In genomic region chr3:140716896-140717295, GRCm38 (mm10) we compare ENCODE assay signal across 28 mouse cellular contexts.
"Had no signal": no experiment of that assay in that cellular context is flagged by ENCODE, and none has a peak within 500 bp of the region (broad histone marks: within the 10 kb centered on the region; RNA-seq: fewer than 3 reads in every experiment).

No protein-coding gene starts in this region.

- H3K9ac ChIP-seq: heart, embryonic 12.5 days; hindbrain, embryonic 12.5 days; hindbrain, embryonic 14.5 days; intestine, embryonic 15.5 days; limb, embryonic 12.5 days; liver, embryonic 13.5 days had no signal

- H3K36me3 ChIP-seq: heart, embryonic 10.5 days; heart, embryonic 12.5 days; hindbrain, embryonic 10.5 days; hindbrain, embryonic 12.5 days; intestine, embryonic 15.5 days; limb, embryonic 10.5 days; limb, embryonic 12.5 days; liver, embryonic 13.5 days had no signal

- DNase-seq: gastrocnemius, adult 2 months; gastrocnemius, postnatal 14 days; gastrocnemius, postnatal 36 days; heart, adult 11 months; heart, adult 2 months; heart, postnatal 10 days; heart, postnatal 4 days; kidney, adult 18-20 months; kidney, adult 8-10 months; kidney, postnatal 10 days; kidney, postnatal 25 days; kidney, postnatal 4 days; liver; liver, embryonic 13.5 days had no signal

- H3K9me3 ChIP-seq: heart, embryonic 10.5 days; heart, embryonic 12.5 days; hindbrain, embryonic 10.5 days; hindbrain, embryonic 12.5 days; intestine, embryonic 15.5 days; limb, embryonic 10.5 days; limb, embryonic 12.5 days; liver, embryonic 13.5 days had no signal

- H3K27ac ChIP-seq: gastrocnemius, adult 2 months; heart, adult 2 months; heart, embryonic 10.5 days; hindbrain, embryonic 10.5 days; hindbrain, embryonic 12.5 days; hindbrain, embryonic 14.5 days; intestine, embryonic 15.5 days; layer of hippocampus, adult 2 months; left cerebral cortex, adult 2 months; limb, embryonic 10.5 days; limb, embryonic 12.5 days; liver, embryonic 13.5 days had no signal

- ATAC-seq: hindbrain, embryonic 16.5 days; inflammation-experienced regulatory T-cells, adult 6 months; intestine, embryonic 15.5 days; intestine, postnatal 0 days had no signal

- H3K4me3 ChIP-seq: gastrocnemius, adult 2 months; heart, adult 2 months; heart, embryonic 10.5 days; heart, embryonic 12.5 days; hindbrain, embryonic 10.5 days; hindbrain, embryonic 12.5 days; intestine, embryonic 15.5 days; layer of hippocampus, adult 2 months; left cerebral cortex, adult 2 months; limb, embryonic 10.5 days; limb, embryonic 12.5 days; liver, embryonic 13.5 days had no signal

- H3K27me3 ChIP-seq: heart, embryonic 12.5 days; hindbrain, embryonic 12.5 days; intestine, embryonic 15.5 days; limb, embryonic 12.5 days; liver, embryonic 13.5 days had no signal

- H3K4me2 ChIP-seq: heart, embryonic 12.5 days; hindbrain, embryonic 12.5 days; hindbrain, embryonic 14.5 days; intestine, embryonic 15.5 days; limb, embryonic 12.5 days; liver, embryonic 11.5 days; liver, embryonic 13.5 days had no signal

- H3K4me1 ChIP-seq: heart, embryonic 10.5 days; heart, embryonic 12.5 days; hindbrain, embryonic 10.5 days; hindbrain, embryonic 12.5 days; intestine, embryonic 15.5 days; limb, embryonic 10.5 days; limb, embryonic 12.5 days; liver, embryonic 13.5 days had no signal
